Mouse (Mus musculus): ENCODE measurements around the gene Ankmy2. TPM values are rescaled to one million over a fixed set of nuclear protein-coding genes. Genes with fewer than 3 reads are reported as not detected.

The Ankmy2 gene
- polyA plus RNA-seq, 1 experiment from 2014 or later = 23.1 TPM

GRCm38 (mm10) chr12:36208456-36208855 lies 51.5 kb downstream of the Ankmy2 start:
- ATAC-seq (ENCODE audit: insufficient read depth, low FRiP score, low TSS enrichment) (no peak), DNase-seq (ENCODE audit: low spot score) (peak; percentile 10)
- Histone ChIP-seq H3K27ac (ENCODE audit: low read depth, low read length) (no peak overlapping the region), H3K4me2 (ENCODE audit: low read depth) (no peak overlapping the region), H3K27me3 (ENCODE audit: control insufficient read depth, insufficient read depth, low read length) (no peaks in the 10 kb centered on the region), H3K36me3 (ENCODE audit: control insufficient read depth, insufficient read depth, low read length) (no peaks in the 10 kb centered on the region), H3K9ac (ENCODE audit: low read length) (no peak overlapping the region), H3K4me1 (ENCODE audit: control insufficient read depth, insufficient read depth, low read length) (peaks cover 6% of the 10 kb centered on the region), H3K9me3 (ENCODE audit: control insufficient read depth, low read length) (no peaks in the 10 kb centered on the region), H3K4me3 (ENCODE audit: low read depth, low read length) (no peak overlapping the region)
- WGBS = 85% methylated on average over 19 of the region's 19 CpGs

DNA sequence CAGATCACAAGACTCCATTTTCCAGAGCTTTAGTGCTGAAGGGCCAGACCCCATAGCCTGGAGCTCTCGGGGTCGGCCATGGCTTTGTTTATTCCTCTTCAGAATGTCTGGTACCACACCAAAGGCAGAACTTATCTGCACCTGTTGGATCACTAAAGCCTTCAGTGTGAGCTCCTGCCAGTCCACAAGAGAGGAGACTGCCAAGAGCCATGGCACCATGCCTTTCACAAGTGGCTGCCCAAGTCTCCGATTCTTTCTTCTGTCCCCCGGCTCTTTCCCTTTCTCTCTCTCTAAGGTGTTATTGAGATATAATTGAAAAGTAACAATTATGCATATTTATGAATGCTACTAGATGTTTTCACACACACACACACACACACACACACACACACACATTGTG lies 53.2 kb downstream of the Ankmy2 start:
- no peak overlapping the region for H3K27ac ChIP-seq (ENCODE audit: low read depth, low read length)
- H3K4me2 ChIP-seq (ENCODE audit: low read depth) = no peak overlapping the region
- WGBS = 90% methylated on average over 4 of the region's 4 CpGs
- peaks cover 6% of the 10 kb centered on the region for H3K4me1 ChIP-seq (ENCODE audit: control insufficient read depth, insufficient read depth, low read length)
- no peak overlapping the region for H3K4me3 ChIP-seq (ENCODE audit: low read depth, low read length)
- no peaks in the 10 kb centered on the region for H3K36me3 ChIP-seq (ENCODE audit: control insufficient read depth, insufficient read depth, low read length)
- H3K9me3 ChIP-seq (ENCODE audit: control insufficient read depth, low read length) = no peaks in the 10 kb centered on the region
- H3K9ac ChIP-seq (ENCODE audit: low read length) = no peak overlapping the region
- DNase-seq (ENCODE audit: low spot score) = no peak
- no peak for ATAC-seq (ENCODE audit: insufficient read depth, low FRiP score, low TSS enrichment)
- no peaks in the 10 kb centered on the region for H3K27me3 ChIP-seq (ENCODE audit: control insufficient read depth, insufficient read depth, low read length)

- DNase-seq (ENCODE audit: low spot score) (no peak), ATAC-seq (ENCODE audit: insufficient read depth, low FRiP score, low TSS enrichment) (peak; percentile 39; the same call in 1 of the 2 replicates)
- 53% methylated on average over 8 of the region's 8 CpGs for WGBS
- H3K27me3 ChIP-seq (ENCODE audit: control insufficient read depth, insufficient read depth, low read length) = no peaks in the 10 kb centered on the region
- H3K4me3 ChIP-seq (ENCODE audit: low read depth, low read length) = no peak overlapping the region
- no peak overlapping the region for H3K9ac ChIP-seq (ENCODE audit: low read length)
- H3K36me3 ChIP-seq (ENCODE audit: control insufficient read depth, insufficient read depth, low read length) = no peaks in the 10 kb centered on the region
- no peak overlapping the region for H3K4me2 ChIP-seq (ENCODE audit: low read depth)
- no peaks in the 10 kb centered on the region for H3K4me1 ChIP-seq (ENCODE audit: control insufficient read depth, insufficient read depth, low read length)
- H3K27ac ChIP-seq (ENCODE audit: low read depth, low read length) = no peak overlapping the region
- H3K9me3 ChIP-seq (ENCODE audit: control insufficient read depth, low read length) = no peaks in the 10 kb centered on the region
Measured at GRCm38 (mm10) chr12:36214389-36215148, 57.7 kb downstream of the Ankmy2 start.

DNA sequence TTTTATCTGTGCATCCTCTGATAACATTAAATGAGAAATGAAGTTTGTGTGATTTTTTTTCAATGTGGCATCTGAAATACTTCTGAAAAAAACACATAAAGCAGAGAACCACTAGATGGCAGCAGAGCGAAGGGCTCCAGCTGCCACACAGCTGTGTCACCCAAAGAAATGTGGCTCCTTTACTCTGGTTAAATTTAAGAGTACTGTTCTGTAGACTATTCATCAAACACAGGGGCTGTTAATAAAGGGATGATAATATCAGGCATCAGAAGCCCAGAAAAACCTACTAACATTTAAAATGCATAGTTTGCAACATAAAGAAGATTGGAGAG lies 58.2 kb downstream of the Ankmy2 start:
- WGBS = 5% methylated on average over 1 of the region's 1 CpGs
- Histone ChIP-seq H3K9me3 (ENCODE audit: control insufficient read depth, low read length) (no peaks in the 10 kb centered on the region), H3K4me3 (ENCODE audit: low read depth, low read length) (no peak overlapping the region), H3K4me1 (ENCODE audit: control insufficient read depth, insufficient read depth, low read length) (no peaks in the 10 kb centered on the region), H3K36me3 (ENCODE audit: control insufficient read depth, insufficient read depth, low read length) (no peaks in the 10 kb centered on the region), H3K9ac (ENCODE audit: low read length) (no peak overlapping the region), H3K27me3 (ENCODE audit: control insufficient read depth, insufficient read depth, low read length) (no peaks in the 10 kb centered on the region), H3K27ac (ENCODE audit: low read depth, low read length) (no peak overlapping the region), H3K4me2 (ENCODE audit: low read depth) (no peak overlapping the region)
- ATAC-seq (ENCODE audit: insufficient read depth, low FRiP score, low TSS enrichment) (peak; percentile 58; the same call in 1 of the 2 replicates), DNase-seq (ENCODE audit: low spot score) (peak; percentile 57)

- H3K27me3 ChIP-seq (ENCODE audit: control insufficient read depth, insufficient read depth, low read length) = no peaks in the 10 kb centered on the region
- no peaks in the 10 kb centered on the region for H3K36me3 ChIP-seq (ENCODE audit: control insufficient read depth, insufficient read depth, low read length)
- no peak for DNase-seq (ENCODE audit: low spot score)
- no peak overlapping the region for H3K27ac ChIP-seq (ENCODE audit: low read depth, low read length)
- no peak for ATAC-seq (ENCODE audit: insufficient read depth, low FRiP score, low TSS enrichment)
- no peak overlapping the region for H3K9ac ChIP-seq (ENCODE audit: low read length)
- no peak overlapping the region for H3K4me3 ChIP-seq (ENCODE audit: low read depth, low read length)
- WGBS = 76% methylated on average over 4 of the region's 4 CpGs
- no peaks in the 10 kb centered on the region for H3K9me3 ChIP-seq (ENCODE audit: control insufficient read depth, low read length)
- no peak overlapping the region for H3K4me2 ChIP-seq (ENCODE audit: low read depth)
- no peaks in the 10 kb centered on the region for H3K4me1 ChIP-seq (ENCODE audit: control insufficient read depth, insufficient read depth, low read length)
Measured at GRCm38 (mm10) chr12:36216230-36216629, 59.3 kb downstream of the Ankmy2 start.

- Histone ChIP-seq H3K27me3 (ENCODE audit: control insufficient read depth, insufficient read depth, low read length) (no peaks in the 10 kb centered on the region), H3K4me1 (ENCODE audit: control insufficient read depth, insufficient read depth, low read length) (no peaks in the 10 kb centered on the region), H3K36me3 (ENCODE audit: control insufficient read depth, insufficient read depth, low read length) (no peaks in the 10 kb centered on the region), H3K27ac (ENCODE audit: low read depth, low read length) (no peak overlapping the region), H3K4me3 (ENCODE audit: low read depth, low read length) (no peak overlapping the region), H3K9ac (ENCODE audit: low read length) (no peak overlapping the region), H3K9me3 (ENCODE audit: control insufficient read depth, low read length) (no peaks in the 10 kb centered on the region), H3K4me2 (ENCODE audit: low read depth) (no peak overlapping the region)
- 86% methylated on average over 10 of the region's 10 CpGs for WGBS
- ATAC-seq (ENCODE audit: insufficient read depth, low FRiP score, low TSS enrichment) (no peak), DNase-seq (ENCODE audit: low spot score) (no peak)
Measured at GRCm38 (mm10) chr12:36216905-36217304, 60.0 kb downstream of the Ankmy2 start.

DNA sequence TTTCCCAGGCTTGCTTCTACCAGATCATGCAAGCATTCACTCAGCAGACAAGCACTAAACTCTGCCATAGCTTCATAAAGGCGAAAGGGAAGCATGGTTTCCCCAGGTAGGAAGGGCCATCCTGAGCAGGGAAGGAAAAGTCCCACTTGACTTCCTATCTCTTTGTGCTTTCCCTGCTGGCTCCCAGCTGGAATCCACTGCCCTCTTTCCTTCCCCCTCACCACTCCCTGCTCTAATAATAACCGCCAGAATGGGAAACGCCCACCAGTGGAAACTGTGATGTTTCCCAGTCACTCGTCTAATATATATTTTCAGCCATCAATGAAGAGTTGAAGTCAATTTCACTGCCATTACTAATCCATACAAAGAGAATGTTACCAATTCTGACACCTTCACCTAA lies 67.5 kb downstream of the Ankmy2 start:
- Histone ChIP-seq H3K9me3 (ENCODE audit: control insufficient read depth, low read length) (no peaks in the 10 kb centered on the region), H3K36me3 (ENCODE audit: control insufficient read depth, insufficient read depth, low read length) (no peaks in the 10 kb centered on the region), H3K9ac (ENCODE audit: low read length) (no peak overlapping the region), H3K27ac (ENCODE audit: low read depth, low read length) (no peak overlapping the region), H3K4me1 (ENCODE audit: control insufficient read depth, insufficient read depth, low read length) (no peaks in the 10 kb centered on the region), H3K4me2 (ENCODE audit: low read depth) (no peak overlapping the region), H3K27me3 (ENCODE audit: control insufficient read depth, insufficient read depth, low read length) (no peaks in the 10 kb centered on the region), H3K4me3 (ENCODE audit: low read depth, low read length) (no peak overlapping the region)
- no peak for ATAC-seq (ENCODE audit: insufficient read depth, low FRiP score, low TSS enrichment)
- WGBS = 69% methylated on average over 4 of the region's 4 CpGs
- no peak for DNase-seq (ENCODE audit: low spot score)

DNA sequence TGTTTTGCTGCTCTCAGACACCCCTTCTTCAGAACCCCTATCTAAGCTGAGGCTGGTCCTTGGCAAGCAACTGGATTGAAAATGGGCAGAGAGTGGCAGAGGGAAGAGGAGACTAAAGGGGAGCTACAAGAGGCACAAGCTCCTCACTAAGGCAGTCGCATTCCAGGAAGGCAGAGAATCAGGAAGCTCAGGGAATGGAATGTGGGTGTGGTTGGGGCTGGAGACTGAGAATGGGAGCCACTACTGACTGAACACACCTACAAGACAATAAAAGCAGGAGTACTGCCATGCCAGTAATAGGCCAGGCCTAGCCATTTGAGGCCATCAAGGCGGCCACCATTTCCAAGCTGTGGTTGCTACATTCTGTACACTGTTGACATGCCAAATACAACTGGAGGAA lies 74.5 kb downstream of the Ankmy2 start:
- Histone ChIP-seq H3K9me3 (ENCODE audit: control insufficient read depth, low read length) (no peaks in the 10 kb centered on the region), H3K27me3 (ENCODE audit: control insufficient read depth, insufficient read depth, low read length) (no peaks in the 10 kb centered on the region), H3K4me1 (ENCODE audit: control insufficient read depth, insufficient read depth, low read length) (no peaks in the 10 kb centered on the region), H3K36me3 (ENCODE audit: control insufficient read depth, insufficient read depth, low read length) (no peaks in the 10 kb centered on the region), H3K4me3 (ENCODE audit: low read depth, low read length) (no peak overlapping the region), H3K4me2 (ENCODE audit: low read depth) (no peak overlapping the region), H3K9ac (ENCODE audit: low read length) (no peak overlapping the region), H3K27ac (ENCODE audit: low read depth, low read length) (no peak overlapping the region)
- 94% methylated on average over 2 of the region's 2 CpGs for WGBS
- DNase-seq (ENCODE audit: low spot score) (no peak), ATAC-seq (ENCODE audit: insufficient read depth, low FRiP score, low TSS enrichment) (no peak)

DNA sequence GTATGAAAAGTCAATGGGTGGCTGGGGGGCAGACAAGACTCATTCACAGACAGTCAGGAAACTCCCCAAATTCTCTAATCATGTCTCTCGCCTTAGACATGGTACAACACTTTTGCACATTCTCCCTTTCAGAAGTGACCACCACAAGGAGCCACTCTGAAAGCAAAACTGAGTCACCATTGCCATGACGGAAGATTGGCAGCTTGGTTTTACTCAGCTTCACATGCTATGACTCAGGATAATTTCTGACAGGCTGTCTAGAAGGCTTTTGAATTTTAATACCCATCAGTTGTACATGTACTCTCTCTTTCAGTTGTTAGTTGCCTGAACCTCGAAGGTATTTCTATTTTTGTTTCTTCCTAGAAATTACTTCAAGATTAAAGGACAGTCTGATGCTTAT lies 84.3 kb downstream of the Ankmy2 start:
- DNase-seq (ENCODE audit: low spot score) (no peak), ATAC-seq (ENCODE audit: insufficient read depth, low FRiP score, low TSS enrichment) (no peak)
- H3K27me3 ChIP-seq (ENCODE audit: control insufficient read depth, insufficient read depth, low read length) = no peaks in the 10 kb centered on the region
- H3K36me3 ChIP-seq (ENCODE audit: control insufficient read depth, insufficient read depth, low read length) = no peaks in the 10 kb centered on the region
- no peaks in the 10 kb centered on the region for H3K4me1 ChIP-seq (ENCODE audit: control insufficient read depth, insufficient read depth, low read length)
- H3K4me3 ChIP-seq (ENCODE audit: low read depth, low read length) = no peak overlapping the region
- H3K9ac ChIP-seq (ENCODE audit: low read length) = no peak overlapping the region
- no peak overlapping the region for H3K27ac ChIP-seq (ENCODE audit: low read depth, low read length)
- H3K9me3 ChIP-seq (ENCODE audit: control insufficient read depth, low read length) = no peaks in the 10 kb centered on the region
- no peak overlapping the region for H3K4me2 ChIP-seq (ENCODE audit: low read depth)
- 91% methylated on average over 3 of the region's 3 CpGs for WGBS
